ENCODE assay signal across 32 mouse cellular contexts in the genomic region with DNA sequence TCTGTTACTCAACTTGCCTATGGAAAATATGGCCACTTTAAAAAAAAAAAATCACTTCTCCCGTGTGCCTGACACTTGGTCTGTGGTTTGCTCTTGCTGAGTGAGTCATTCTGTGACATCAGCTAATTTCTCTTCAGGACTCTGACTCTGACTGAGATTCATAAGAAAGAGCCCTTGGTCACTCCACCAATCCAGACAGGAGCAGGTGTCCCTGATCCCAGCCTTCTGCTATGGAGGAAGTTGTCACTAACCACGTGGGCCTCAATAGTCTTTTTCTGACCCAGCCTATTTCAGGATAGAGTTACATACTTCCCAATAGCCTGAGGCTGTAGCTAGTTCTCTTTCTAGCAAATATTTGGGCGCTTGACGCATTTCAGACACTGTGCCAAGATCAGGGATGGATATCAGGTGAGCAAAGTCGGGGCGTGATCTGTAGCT.
A peak's percentile ranks its signal among the peaks of the same experiment; 100 is the strongest.
DNase-seq lines count a peak whose midpoint lies in the region; ATAC-seq and TF ChIP-seq lines count a peak whose summit lies in the region.
"Had no signal": no experiment of that assay in that cellular context is flagged by ENCODE, and none has a peak within 500 bp of the region (broad histone marks: within the 10 kb centered on the region; RNA-seq: fewer than 3 reads in every experiment).

No protein-coding gene starts in this region.

- dilution Hi-C loops in CH12.LX (cut with MboI; ENCODE audit: extremely low pct_ligation_motif_present, extremely low pct_unique_long_range_greater_than_20kb, low sequenced_read_pairs): no loop called here

- TF ChIP-seq RAD21 in CH12.LX (IDR thresholded peaks at IDR 0.05; ENCODE audit: low read depth, low read length): no peak

- TF ChIP-seq CTCF in CH12.LX (conservative IDR thresholded peaks at IDR 0.05 in 1 of 2, IDR thresholded peaks at IDR 0.05 in 1 of 2; ENCODE audit: low read depth in 2 of 2, low read length in 2 of 2): no peak

- intact Hi-C loops in heart, postnatal 36 days (cut with DNase I): no loop called here

- WGBS in embryonic facial prominence, embryonic 11.5 days: 75% methylated on average over 6 of the region's 6 CpGs
- 78% methylated on average over 6 of the region's 6 CpGs for WGBS in embryonic facial prominence, embryonic 10.5 days
- 62% methylated on average over 6 of the region's 6 CpGs for WGBS in embryonic facial prominence, embryonic 14.5 days

- in situ Hi-C loops in CH12.LX (cut with MboI; ENCODE audit: low pct_ligation_motif_present, low pct_unique_long_range_greater_than_20kb, low sequenced_read_pairs): no loop called here

- no peak for ATAC-seq in embryonic facial prominence, embryonic 11.5 days (replicated peaks; ENCODE audit: insufficient number of reproducible peaks, low FRiP score, low TSS enrichment, low read depth)
- peak; percentile 75 for ATAC-seq in embryonic facial prominence, embryonic 14.5 days (ENCODE audit: low read depth)
- ATAC-seq: forebrain, embryonic 15.5 days; intestine, postnatal 0 days had no signal

- TF ChIP-seq POLR2A in CH12.LX (IDR thresholded peaks at IDR 0.05; ENCODE audit: low read depth, low read length): no peak

- H3K79me2 ChIP-seq in CH12.LX (replicated peaks; ENCODE audit: control insufficient read depth, extremely low read depth, insufficient read depth, poor library complexity, severe bottlenecking): no peaks in the 10 kb centered on the region

- no peak overlapping the region for H3K4me2 ChIP-seq in embryonic facial prominence, embryonic 11.5 days (ENCODE audit: low read depth, low read length)
- no peak overlapping the region for H3K4me2 ChIP-seq in CH12.LX (ENCODE audit: insufficient read depth, low read depth, poor library complexity, severe bottlenecking)
- no peak overlapping the region for H3K4me2 ChIP-seq in embryonic facial prominence, embryonic 14.5 days (ENCODE audit: low read depth, low read length)
- H3K4me2 ChIP-seq: embryonic facial prominence, embryonic 12.5 days; forebrain, embryonic 15.5 days; heart, embryonic 11.5 days; hindbrain, embryonic 14.5 days; midbrain, embryonic 12.5 days; neural tube, embryonic 13.5 days had no signal

- peak; percentile 12 for DNase-seq in embryonic facial prominence, embryonic 11.5 days (ENCODE audit: low spot score)
- DNase-seq in embryonic facial prominence, embryonic 10.5 days (ENCODE audit: low spot score): no peak
- peak; percentile 23 for DNase-seq in CH12.LX (ENCODE audit: extremely low read depth)
- DNase-seq in embryonic facial prominence, embryonic 14.5 days (ENCODE audit: low spot score): peak; percentile 79
- no peak for DNase-seq in heart, postnatal 36 days
- no peak for DNase-seq in right cerebral cortex, adult 18-20 months
- DNase-seq in cerebellum, postnatal 25 days: no peak
- DNase-seq: adrenal gland, postnatal 10 days; cerebellum, adult 11-12 months; cerebellum, postnatal 10 days; gastrocnemius, adult 2 months; gastrocnemius, postnatal 36 days; heart, adult 18-20 months; heart, postnatal 4 days; kidney, adult 9 months; kidney, postnatal 10 days; layer of hippocampus, postnatal 36 days; left cerebral cortex, postnatal 4 days; liver; lung, adult 2 months; lung, postnatal 4 days had no signal

- H3K9me3 ChIP-seq in embryonic facial prominence, embryonic 11.5 days (replicated peaks; ENCODE audit: control insufficient read depth, low read length): no peaks in the 10 kb centered on the region
- H3K9me3 ChIP-seq in embryonic facial prominence, embryonic 10.5 days: no peaks in the 10 kb centered on the region
- H3K9me3 ChIP-seq in CH12.LX (replicated peaks; ENCODE audit: low read length): no peaks in the 10 kb centered on the region
- no peaks in the 10 kb centered on the region for H3K9me3 ChIP-seq in embryonic facial prominence, embryonic 14.5 days (ENCODE audit: control insufficient read depth, low read length)
- H3K9me3 ChIP-seq: embryonic facial prominence, embryonic 12.5 days; forebrain, embryonic 10.5 days; forebrain, embryonic 15.5 days; midbrain, embryonic 12.5 days; neural tube, embryonic 13.5 days had no signal

- H3K4me3 ChIP-seq in embryonic facial prominence, embryonic 11.5 days (ENCODE audit: low read depth, low read length): no peak overlapping the region
- H3K4me3 ChIP-seq in embryonic facial prominence, embryonic 10.5 days: no peak overlapping the region
- H3K4me3 ChIP-seq in CH12.LX (replicated peaks in 1 of 3; ENCODE audit: low read depth in 2 of 3, low read length in 2 of 3, poor library complexity in 1 of 3): no peak overlapping the region
- no peak overlapping the region for H3K4me3 ChIP-seq in embryonic facial prominence, embryonic 14.5 days (ENCODE audit: low read depth, low read length)
- H3K4me3 ChIP-seq: embryonic facial prominence, embryonic 12.5 days; forebrain, embryonic 10.5 days; forebrain, embryonic 15.5 days; gastrocnemius, adult 2 months; megakaryocyte, embryonic 14.5 days; midbrain, embryonic 12.5 days; neural tube, embryonic 13.5 days had no signal

- no peak for TF ChIP-seq EP300 in CH12.LX (IDR thresholded peaks at IDR 0.05; ENCODE audit: low read length)

- no peak overlapping the region for H3K9ac ChIP-seq in embryonic facial prominence, embryonic 11.5 days (replicated peaks; ENCODE audit: low read length)
- no peak overlapping the region for H3K9ac ChIP-seq in CH12.LX (ENCODE audit: insufficient read depth, low read depth)
- no peak overlapping the region for H3K9ac ChIP-seq in embryonic facial prominence, embryonic 14.5 days (ENCODE audit: low read depth, low read length)
- H3K9ac ChIP-seq: embryonic facial prominence, embryonic 12.5 days; forebrain, embryonic 15.5 days; hindbrain, embryonic 14.5 days; liver, embryonic 14.5 days; midbrain, embryonic 12.5 days; neural tube, embryonic 13.5 days had no signal

- H3K36me3 ChIP-seq in embryonic facial prominence, embryonic 11.5 days (replicated peaks; ENCODE audit: control insufficient read depth, insufficient read depth, low read depth, low read length): no peaks in the 10 kb centered on the region
- H3K36me3 ChIP-seq in embryonic facial prominence, embryonic 10.5 days (replicated peaks): no peaks in the 10 kb centered on the region
- H3K36me3 ChIP-seq in CH12.LX (replicated peaks in 1 of 2; ENCODE audit: control insufficient read depth in 1 of 2, insufficient read depth in 1 of 2, low read length in 1 of 2): no peaks in the 10 kb centered on the region
- no peaks in the 10 kb centered on the region for H3K36me3 ChIP-seq in embryonic facial prominence, embryonic 14.5 days (ENCODE audit: control insufficient read depth, insufficient read depth, low read length)
- H3K36me3 ChIP-seq: embryonic facial prominence, embryonic 12.5 days; forebrain, embryonic 10.5 days; forebrain, embryonic 15.5 days; G1E; midbrain, embryonic 12.5 days; neural tube, embryonic 13.5 days had no signal

- no peak overlapping the region for H3K27ac ChIP-seq in embryonic facial prominence, embryonic 11.5 days (replicated peaks; ENCODE audit: low read depth, low read length)
- no peak overlapping the region for H3K27ac ChIP-seq in embryonic facial prominence, embryonic 10.5 days (replicated peaks)
- H3K27ac ChIP-seq in CH12.LX (ENCODE audit: insufficient read depth, low read depth): no peak overlapping the region
- H3K27ac ChIP-seq in embryonic facial prominence, embryonic 14.5 days (replicated peaks; ENCODE audit: low read depth, low read length): no peak overlapping the region
- H3K27ac ChIP-seq: embryonic facial prominence, embryonic 12.5 days; forebrain, embryonic 10.5 days; forebrain, embryonic 15.5 days; gastrocnemius, adult 2 months; hindbrain, embryonic 14.5 days; liver, embryonic 14.5 days; midbrain, embryonic 12.5 days; neural tube, embryonic 13.5 days had no signal

- H3K27me3 ChIP-seq in embryonic facial prominence, embryonic 11.5 days (ENCODE audit: control insufficient read depth, insufficient read depth, low read length): no peaks in the 10 kb centered on the region
- H3K27me3 ChIP-seq in embryonic facial prominence, embryonic 10.5 days (replicated peaks; ENCODE audit: low read depth, poor library complexity, severe bottlenecking): no peaks in the 10 kb centered on the region
- no peaks in the 10 kb centered on the region for H3K27me3 ChIP-seq in CH12.LX (replicated peaks)
- no peaks in the 10 kb centered on the region for H3K27me3 ChIP-seq in embryonic facial prominence, embryonic 14.5 days (replicated peaks; ENCODE audit: control insufficient read depth, insufficient read depth, low read length)
- H3K27me3 ChIP-seq: embryonic facial prominence, embryonic 12.5 days; forebrain, embryonic 15.5 days; megakaryocyte, embryonic 14.5 days; midbrain, embryonic 12.5 days; neural tube, embryonic 13.5 days had no signal

- H3K4me1 ChIP-seq in embryonic facial prominence, embryonic 11.5 days (ENCODE audit: control insufficient read depth, insufficient read depth, low read length): no peaks in the 10 kb centered on the region
- peaks cover 4% of the 10 kb centered on the region for H3K4me1 ChIP-seq in embryonic facial prominence, embryonic 10.5 days
- H3K4me1 ChIP-seq in CH12.LX (ENCODE audit: control insufficient read depth in 1 of 2, insufficient read depth in 2 of 2): peaks cover 3 to 8% of the 10 kb centered on the region in 2 experiments
- H3K4me1 ChIP-seq in embryonic facial prominence, embryonic 14.5 days (ENCODE audit: control insufficient read depth, insufficient read depth, low read length): no peaks in the 10 kb centered on the region
- H3K4me1 ChIP-seq: embryonic facial prominence, embryonic 12.5 days; megakaryocyte, embryonic 14.5 days had no signal

TF ChIP-seq in CH12.LX, 34 proteins besides CTCF, POLR2A, EP300 and RAD21:
- TF ChIP-seq ZNF384 (IDR thresholded peaks at IDR 0.05; ENCODE audit: low read depth, low read length) (peak; percentile 72), PAX5 (IDR thresholded peaks at IDR 0.05; ENCODE audit: low read length) (no peak), USF2 (conservative IDR thresholded peaks at IDR 0.05; ENCODE audit: low read depth, low read length) (no peak), BHLHE40 (IDR thresholded peaks at IDR 0.05; ENCODE audit: low read depth, low read length) (peak; percentile 33; the same call in 1 of the 2 replicates), E2F4 (IDR thresholded peaks at IDR 0.05; ENCODE audit: insufficient replicate concordance, low read depth, low read length) (no peak)

Comparison
In these comparisons a context has a peak if more than half of its experiments do, and no peak if none do; other contexts are left out.
1. DNase-seq: peak in embryonic facial prominence, embryonic 11.5 days (single experiment), CH12.LX (single experiment) and embryonic facial prominence, embryonic 14.5 days (single experiment); none in embryonic facial prominence, embryonic 10.5 days (single experiment), heart, postnatal 36 days (0 of 2), right cerebral cortex, adult 18-20 months (single experiment) and cerebellum, postnatal 25 days (0 of 2).